Mouse (Mus musculus): Measurements from ENCODE around the gene Crebrf. TPM values are rescaled to one million over a fixed set of nuclear protein-coding genes. Genes with fewer than 3 reads are reported as not detected.

The Crebrf gene
- 25.9 and 33.4 TPM in 2 replicates for total RNA-seq (2015; ENCODE audit: low replicate concordance)
- total RNA-seq (2017; ENCODE audit: low replicate concordance): 65.0 and 158 TPM in 2 replicates

DNA sequence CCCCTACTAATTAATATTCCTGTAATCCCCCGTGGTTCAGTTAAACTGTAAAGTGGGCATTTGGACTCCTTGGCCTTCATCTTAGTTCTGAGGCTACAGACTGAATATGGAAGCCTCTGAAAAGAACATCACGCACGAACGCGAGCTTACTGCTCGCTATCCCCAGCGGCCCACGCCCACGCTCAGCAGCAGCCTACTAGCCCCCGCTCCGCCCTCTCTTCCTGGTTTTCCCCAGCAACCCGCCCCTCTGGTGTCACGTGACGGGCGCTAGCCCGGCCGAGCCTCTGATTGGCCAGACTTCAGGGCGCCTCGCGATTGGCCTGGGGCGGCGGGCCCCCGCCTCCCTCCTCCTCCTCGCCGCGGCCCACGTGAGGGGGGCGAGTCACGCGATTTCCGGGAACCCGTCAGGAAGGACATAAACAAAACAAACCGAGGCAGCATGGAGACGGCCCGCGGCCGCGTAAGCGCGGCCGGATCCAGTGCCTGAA is at the start of gene Crebrf:
TSS of gene Crebrf (plus strand) at position 380 of the 488 bp plus-strand sequence.
- ATAC-seq (replicated peaks; ENCODE audit: low FRiP score, poor library complexity, severe bottlenecking): peak; percentile 88

DNA sequence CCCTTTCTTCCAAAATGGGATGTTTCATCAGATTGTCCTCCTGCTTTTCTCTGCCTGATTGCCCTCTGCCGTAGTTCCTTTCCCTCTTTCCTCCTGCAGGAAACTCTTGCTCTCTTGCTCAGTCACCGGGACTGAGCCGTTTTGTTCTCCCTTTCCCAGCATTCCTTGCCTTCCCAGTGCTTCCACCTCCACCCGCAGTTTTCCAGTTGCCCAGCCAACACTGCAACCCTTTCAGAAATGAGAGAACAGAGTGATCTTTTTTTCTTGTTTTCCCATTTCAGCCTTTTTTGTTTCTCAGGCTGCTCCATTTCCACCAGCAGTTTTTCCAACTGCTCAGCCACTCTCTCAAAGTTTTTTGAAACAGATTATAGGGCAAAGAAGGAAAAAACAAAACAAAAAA is 44.2 kb upstream of the Crebrf start:
- no peak for ATAC-seq (replicated peaks; ENCODE audit: low FRiP score, poor library complexity, severe bottlenecking)

DNA sequence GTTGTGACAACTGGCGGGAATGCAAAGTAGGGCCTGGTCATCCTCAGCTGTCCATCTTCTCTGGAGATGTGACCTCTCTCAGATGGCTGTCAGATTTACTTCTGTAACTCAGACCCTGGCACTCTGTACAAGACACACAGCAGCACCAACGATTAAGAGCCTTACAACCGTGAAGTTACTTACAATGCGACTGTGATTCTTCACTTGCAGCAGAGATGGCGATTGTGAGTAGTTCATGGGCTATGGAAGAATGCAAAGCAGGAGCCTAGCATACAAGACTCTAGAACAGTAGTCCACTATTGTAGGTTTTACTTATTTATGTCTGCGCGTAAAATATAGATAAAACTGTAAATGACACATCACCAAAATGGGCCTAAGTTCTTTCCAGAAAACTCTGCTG is 39.6 kb upstream of the Crebrf start:
- ATAC-seq (replicated peaks; ENCODE audit: low FRiP score, poor library complexity, severe bottlenecking): no peak

- peak; percentile 93 for ATAC-seq (replicated peaks; ENCODE audit: low FRiP score, poor library complexity, severe bottlenecking)
Measured at GRCm38 (mm10) chr17:26676252-26676615, 39.2 kb upstream of the Crebrf start.

DNA sequence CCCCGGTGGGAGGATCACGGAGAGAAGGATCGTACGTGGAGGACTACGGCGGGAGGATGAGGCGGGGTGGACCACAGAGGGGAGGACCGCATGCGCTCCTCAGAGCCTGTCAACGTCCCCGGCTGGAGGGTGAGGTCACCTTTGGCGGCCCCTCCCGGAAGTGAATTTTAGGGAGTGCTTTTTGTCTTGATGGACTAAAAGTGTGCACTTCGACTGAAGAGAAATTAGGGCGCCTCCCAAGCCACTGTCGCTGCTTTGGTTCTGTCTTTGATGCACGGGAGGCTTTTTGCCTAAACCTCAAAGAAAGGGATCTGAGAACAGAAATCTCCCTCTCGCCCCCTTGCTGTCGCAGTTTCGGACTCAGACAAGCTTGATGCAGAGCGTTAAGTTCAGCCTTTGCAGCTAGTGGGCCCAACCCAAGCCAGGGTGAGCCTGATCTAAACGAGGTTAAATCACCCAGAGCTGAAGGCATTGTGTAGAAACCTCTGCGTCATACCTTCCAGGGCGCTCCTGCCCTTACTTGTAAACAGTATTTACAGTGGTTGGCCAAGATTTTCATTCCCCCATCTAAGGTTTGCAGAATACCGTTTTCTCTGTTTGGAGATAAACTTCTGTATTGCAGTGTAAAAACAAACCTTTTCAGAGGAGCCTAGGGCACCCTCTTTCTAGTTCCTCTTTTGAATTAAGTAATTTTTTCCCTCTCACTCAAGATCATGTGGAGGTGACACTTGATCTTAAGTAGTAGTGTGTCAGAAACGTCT is 38.7 kb upstream of the Crebrf start:
- ATAC-seq (replicated peaks; ENCODE audit: low FRiP score, poor library complexity, severe bottlenecking): peak; percentile 84

GRCm38 (mm10) chr17:26677711-26678637 is 37.5 kb upstream of the Crebrf start:
- no peak for ATAC-seq (replicated peaks; ENCODE audit: low FRiP score, poor library complexity, severe bottlenecking)

DNA sequence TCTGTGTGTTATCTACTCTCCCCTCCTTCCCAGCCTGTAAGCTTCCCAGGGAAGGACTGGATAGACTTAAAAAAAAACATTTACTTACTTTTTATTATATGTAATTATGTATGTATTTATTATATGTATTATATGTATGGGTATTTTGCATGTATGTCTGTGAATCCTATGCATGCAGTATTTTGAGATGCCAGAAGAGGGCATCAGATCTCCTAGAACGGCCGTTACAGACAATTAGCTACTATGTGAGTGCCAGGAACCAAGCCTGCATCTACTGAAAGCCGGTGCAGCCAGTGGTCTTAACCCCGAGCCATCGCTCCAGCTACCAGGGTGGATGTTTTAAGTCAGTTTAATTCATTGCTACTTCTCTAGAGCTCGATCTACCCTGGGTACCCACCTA is 34.2 kb upstream of the Crebrf start:
- ATAC-seq (replicated peaks; ENCODE audit: low FRiP score, poor library complexity, severe bottlenecking): no peak

- peak; percentile 28 for ATAC-seq (replicated peaks; ENCODE audit: low FRiP score, poor library complexity, severe bottlenecking)
Measured at GRCm38 (mm10) chr17:26686334-26687000, 29.0 kb upstream of the Crebrf start.

DNA sequence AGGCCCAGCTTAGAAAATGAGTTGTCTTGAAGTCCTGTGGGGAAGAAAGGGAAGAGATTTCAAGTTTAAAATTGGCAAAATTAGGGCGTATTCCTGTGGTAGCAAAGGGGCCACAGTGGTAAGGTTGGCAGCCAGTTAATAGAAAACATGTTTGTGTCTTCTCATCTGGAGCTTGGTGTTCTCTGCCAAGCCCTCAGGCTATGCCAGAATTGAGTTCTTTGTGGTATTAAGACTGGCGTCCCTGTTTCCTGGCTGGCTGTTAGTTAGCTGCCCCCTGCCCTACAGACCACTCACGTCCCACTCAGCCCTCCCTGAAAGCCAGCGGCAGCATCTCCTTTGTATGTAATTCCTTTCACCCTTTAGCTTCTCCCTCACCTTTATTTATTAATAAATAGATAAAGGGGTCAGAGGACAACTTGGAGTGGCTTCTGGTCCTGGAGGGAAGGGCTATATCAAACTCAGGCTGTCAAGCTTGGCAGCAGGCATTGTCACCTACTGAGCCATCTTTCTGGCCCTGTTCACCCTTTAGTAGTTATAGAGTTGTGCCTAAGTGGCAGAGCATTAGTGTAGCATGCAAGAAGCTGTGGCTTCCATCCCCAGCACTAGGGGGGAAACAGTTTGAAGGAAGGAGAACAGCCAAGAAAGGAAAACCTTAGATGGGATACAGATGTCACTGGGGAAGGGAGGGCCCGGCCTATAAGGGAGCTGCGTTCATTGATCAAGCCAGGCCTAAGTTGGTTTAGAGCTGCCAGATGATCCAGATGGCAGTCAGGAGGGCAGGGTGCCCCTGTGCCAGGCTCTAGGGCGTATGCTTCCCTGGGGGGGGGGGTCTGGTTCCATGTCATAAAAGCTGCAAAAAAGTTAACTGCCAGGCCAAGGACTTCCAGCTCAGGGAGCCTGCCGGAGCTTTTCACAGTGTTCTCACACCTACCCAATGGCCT is 26.4 kb upstream of the Crebrf start:
- ATAC-seq (replicated peaks; ENCODE audit: low FRiP score, poor library complexity, severe bottlenecking): no peak

DNA sequence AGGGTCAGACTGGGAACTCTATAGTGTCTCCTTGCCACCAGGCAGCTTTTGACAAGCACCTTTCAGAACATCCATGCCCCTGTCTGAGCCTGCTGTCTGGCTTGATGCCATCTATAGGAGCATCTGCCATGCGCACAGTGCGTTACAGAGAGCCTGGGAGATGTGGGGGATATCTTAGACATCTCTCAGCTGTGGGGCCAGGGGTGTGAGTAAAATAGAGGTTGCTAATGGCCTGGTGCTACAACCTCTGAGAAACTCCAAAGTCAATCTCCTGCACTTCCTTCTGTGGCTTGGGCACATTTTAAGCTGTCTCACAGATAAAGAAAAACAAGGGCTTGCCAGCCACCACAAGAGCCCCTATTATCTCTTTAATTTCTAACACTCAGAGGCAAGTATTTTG is 25.6 kb upstream of the Crebrf start:
- no peak for ATAC-seq (replicated peaks; ENCODE audit: low FRiP score, poor library complexity, severe bottlenecking)

DNA sequence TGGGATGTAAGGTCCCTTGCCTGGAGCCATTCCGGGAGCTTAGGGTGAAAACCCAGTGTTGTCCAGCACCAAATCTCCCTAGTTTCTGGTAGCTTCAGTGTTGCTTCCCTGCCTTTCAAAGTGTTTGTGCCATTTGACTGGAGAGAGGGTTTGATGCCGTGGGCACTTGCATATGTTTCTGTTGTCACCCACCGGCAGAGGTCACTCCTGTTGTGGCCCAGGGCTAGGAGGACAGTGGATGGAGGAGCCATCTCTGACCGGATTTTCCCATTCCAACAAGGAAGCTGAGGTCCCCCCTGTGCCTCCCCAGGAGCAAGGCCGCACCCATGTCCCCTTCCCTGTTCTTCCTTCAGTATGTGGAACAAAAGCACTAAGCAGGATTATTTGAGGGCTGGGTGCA is 25.2 kb upstream of the Crebrf start:
- no peak for ATAC-seq (replicated peaks; ENCODE audit: low FRiP score, poor library complexity, severe bottlenecking)

GRCm38 (mm10) chr17:26691110-26691509 is 24.3 kb upstream of the Crebrf start:
- no peak for ATAC-seq (replicated peaks; ENCODE audit: low FRiP score, poor library complexity, severe bottlenecking)

- ATAC-seq (replicated peaks; ENCODE audit: low FRiP score, poor library complexity, severe bottlenecking): no peak
Measured at GRCm38 (mm10) chr17:26693424-26693823, 22.0 kb upstream of the Crebrf start.

DNA sequence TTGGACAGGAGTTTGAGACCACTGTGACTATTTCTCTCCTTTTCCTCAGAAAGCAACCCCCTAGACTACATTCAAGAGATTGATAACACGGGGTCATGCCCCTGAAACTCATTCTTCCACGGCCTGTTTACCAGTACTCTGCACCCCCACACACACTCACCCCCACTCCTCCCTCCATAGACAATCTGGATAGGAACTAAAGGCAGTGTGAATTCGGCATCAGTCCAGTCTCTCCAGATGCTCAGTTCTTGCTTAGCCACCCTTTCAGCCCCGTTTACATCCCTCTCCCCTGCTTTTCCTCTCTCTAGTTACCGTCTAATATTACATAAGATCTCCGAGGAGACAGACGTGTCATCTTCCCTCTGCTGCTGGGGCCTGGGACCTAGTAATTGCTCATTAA is 21.3 kb upstream of the Crebrf start:
- ATAC-seq (replicated peaks; ENCODE audit: low FRiP score, poor library complexity, severe bottlenecking): no peak

GRCm38 (mm10) chr17:26695193-26695592 is 20.3 kb upstream of the Crebrf start:
- no peak for ATAC-seq (replicated peaks; ENCODE audit: low FRiP score, poor library complexity, severe bottlenecking)

- peak; percentile 72 for ATAC-seq (replicated peaks; ENCODE audit: low FRiP score, poor library complexity, severe bottlenecking)
Measured at GRCm38 (mm10) chr17:26698846-26699245, 16.6 kb upstream of the Crebrf start.

DNA sequence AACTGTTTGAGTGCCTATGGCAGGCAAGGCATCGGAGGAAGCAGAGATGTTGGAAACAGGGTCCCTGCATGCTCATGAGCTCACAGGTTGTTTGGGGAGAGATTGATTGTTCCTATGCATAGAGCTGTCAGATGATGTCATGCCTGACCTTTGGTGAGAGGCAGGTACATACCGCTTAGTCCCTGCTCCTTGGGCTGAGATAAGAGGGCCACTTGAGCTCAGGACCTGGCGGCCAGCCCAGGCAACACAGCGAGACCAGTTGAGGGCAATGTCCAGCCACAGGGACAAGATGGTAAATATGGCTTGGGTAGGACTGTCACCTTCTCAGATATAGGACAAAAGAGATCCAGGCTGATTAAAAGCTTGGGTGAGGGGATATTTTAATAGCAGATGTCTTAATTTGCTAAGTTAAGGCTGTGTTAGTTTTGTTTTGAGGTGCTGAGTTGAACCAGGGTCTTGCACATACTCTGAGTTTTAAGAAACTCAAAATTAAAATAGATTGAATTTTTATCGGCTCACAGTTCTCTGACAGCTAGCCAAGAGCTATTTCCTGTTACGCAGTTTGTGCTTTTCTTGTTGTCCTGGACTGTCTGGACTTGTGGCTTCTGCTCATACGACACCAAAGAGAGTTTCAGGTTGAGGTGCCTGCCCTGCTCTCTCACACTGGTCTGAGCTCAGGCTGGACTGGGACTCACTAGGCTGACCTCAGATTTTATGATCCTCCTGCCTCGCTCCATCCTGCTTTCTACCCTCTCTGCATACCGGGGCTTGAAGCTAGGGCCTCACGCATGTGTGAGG is 15.4 kb upstream of the Crebrf start:
- no peak for ATAC-seq (replicated peaks; ENCODE audit: low FRiP score, poor library complexity, severe bottlenecking)

DNA sequence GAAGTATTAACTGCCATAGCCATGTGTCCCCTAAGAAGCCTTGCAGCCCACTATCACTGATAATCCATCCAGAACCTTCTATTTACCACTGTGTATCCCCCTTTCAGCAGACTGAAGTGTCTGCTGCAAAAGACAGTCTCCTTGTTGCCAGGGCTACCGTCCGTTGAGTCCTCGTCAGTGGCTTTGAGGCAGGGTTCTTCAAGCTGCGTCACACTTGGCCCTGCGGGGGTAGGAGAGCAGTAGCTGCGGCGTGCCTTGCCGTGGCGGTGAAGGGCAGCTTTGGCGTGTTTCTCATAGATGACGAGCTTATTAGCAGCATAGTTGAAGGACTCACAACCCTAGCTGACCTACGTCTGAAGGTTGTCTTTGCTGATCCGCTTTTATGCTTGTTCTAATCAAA is 13.9 kb upstream of the Crebrf start:
- ATAC-seq (replicated peaks; ENCODE audit: low FRiP score, poor library complexity, severe bottlenecking): no peak
